Mouse (Mus musculus): ENCODE data around the gene Oxct2b.
"Not testable (repeated sequence)": the region's sequence is repeated elsewhere in the genome, so short reads cannot be mapped to it uniquely, and the experiment has no call there.

The Oxct2b gene

GRCm38 (mm10) chr4:123114651-123115050 is 1.4 kb upstream of the Oxct2b start:
- DNase-seq, result not testable (repeated sequence)

GRCm38 (mm10) chr4:123116640-123117039 is 574 bp downstream of the Oxct2b start:
- not testable (repeated sequence) for DNase-seq

DNA sequence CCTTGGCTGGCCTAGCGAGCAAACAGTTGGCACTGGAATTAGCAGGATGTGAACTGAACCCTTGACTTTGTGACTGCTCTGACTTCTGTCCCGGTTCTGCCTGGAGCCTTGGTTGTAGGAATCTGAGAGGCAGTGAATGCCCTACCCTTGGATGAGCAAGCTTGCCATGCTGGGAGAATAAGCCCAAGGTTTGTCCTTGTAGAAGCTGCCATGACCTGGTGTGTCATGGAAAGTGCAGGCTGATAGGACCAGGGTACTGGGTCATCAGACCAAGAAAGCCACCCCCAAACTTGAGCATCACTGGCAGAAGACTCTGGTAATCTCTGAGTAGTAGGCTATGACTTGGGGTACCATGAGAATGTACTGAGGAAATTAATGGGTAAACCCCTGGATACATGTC is 5.2 kb downstream of the Oxct2b start:
- DNase-seq, result no peak

- DNase-seq, result no peak
These were observed 10.6 kb downstream of the Oxct2b start for GRCm38 (mm10) chr4:123126626-123127025.

GRCm38 (mm10) chr4:123127051-123127450 is 11.0 kb downstream of the Oxct2b start:
- no peak for DNase-seq

GRCm38 (mm10) chr4:123137551-123137950 is 21.5 kb downstream of the Oxct2b start:
- DNase-seq, result no peak

DNA sequence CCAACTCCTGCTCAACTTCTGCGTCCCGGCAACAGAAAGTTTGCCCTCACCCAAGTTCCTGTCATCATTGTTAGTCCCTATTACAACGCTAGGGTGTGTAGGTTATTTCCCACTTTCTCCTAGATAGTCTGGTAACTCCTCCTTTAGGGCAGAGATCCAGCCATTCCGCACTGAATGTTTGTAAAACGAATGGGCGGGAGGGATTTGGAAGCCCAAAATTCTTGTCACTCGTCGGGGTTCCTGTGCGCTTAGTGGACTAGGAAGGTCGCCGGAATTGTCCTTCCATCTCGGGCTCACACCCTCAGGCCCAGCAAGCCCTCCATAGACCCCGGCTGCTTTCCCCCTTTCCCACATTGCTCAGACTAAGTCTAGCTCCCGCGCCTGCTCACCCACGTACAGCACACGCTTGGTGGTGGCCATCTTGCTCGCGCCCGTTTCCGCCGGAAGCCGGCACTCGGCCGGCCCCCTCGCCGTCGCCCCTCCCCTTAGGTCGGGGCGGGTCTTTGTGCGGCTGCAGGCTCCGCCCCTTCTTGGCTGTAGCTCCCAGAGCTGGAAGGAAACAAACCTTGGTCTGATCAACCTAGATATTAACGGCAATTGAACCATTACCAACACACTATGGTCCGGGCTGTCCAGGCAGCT is 23.6 kb downstream of the Oxct2b start, which contains the start of gene Ppie:
TSS of gene Ppie (minus strand) at position 439 of the 642 bp plus-strand sequence.
- peak; percentile 83 to 87 for DNase-seq

- no peak for DNase-seq
These were observed 31.5 kb downstream of the Oxct2b start for GRCm38 (mm10) chr4:123147446-123148150.

GRCm38 (mm10) chr4:123152003-123152402 is 35.9 kb downstream of the Oxct2b start:
- no peak for DNase-seq

- no peak for DNase-seq
These were observed 36.9 kb downstream of the Oxct2b start for GRCm38 (mm10) chr4:123152976-123153375.

DNA sequence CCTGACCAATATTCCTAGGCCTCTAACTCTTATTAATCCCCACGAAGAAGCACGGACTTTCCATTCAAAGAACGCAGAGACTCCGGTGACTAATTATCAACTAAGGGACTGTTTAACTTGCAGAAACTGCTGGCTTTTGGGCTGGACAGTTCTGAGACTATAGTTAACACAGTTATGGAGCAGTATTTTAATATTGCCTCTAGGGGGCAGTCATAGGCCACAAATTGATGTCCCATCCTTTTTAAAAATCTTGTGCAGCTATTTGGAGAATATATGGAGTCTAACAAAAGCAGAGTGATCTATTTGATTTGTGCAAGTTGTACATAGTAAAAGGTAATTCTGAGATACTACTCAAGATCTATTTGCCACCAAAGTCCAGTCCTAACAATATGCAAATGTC is 38.9 kb downstream of the Oxct2b start:
- DNase-seq, result peak in 1 of 2 experiments; percentile 6

DNA sequence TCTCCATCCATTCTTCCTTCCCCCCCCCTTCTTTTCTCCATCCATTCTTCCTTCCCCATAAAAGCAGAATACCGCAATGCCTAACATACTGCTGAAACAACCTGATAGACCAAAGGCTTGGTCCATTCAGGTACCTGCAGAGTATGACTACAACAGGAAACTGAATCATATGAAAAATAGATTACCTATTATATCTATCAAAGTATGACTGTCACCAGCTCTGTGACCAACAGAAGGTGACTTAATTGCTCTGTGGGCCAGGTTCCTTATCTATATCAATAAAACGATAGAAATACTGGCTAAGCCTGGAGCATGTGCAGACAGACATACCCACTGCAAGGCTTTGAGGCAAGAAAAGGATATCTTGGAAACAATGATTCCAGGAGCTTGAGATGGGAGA is 39.4 kb downstream of the Oxct2b start:
- DNase-seq, result no peak

DNA sequence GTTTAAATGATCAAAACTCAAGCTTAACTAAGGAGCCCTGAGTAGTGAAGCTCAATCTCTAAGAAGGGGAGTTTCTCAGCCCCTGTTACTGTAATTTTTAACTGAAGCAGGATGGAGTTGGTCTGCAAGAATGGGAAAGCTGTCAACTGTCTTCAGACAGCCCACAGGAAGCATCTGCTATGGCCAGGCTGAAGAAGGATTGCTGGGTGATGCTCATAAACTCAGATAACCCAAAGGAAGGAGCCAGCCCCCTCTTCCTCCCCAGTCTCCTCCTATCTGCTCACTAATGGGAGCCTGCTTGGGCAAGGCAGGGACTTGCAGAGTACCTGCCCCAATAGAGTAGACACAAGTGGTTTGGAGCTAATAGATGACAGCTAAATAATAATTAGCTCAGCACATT is 39.8 kb downstream of the Oxct2b start:
- DNase-seq, result no peak

GRCm38 (mm10) chr4:123160571-123160970 is 44.5 kb downstream of the Oxct2b start:
- DNase-seq, result no peak

GRCm38 (mm10) chr4:123161251-123161650 is 45.2 kb downstream of the Oxct2b start:
- not testable (repeated sequence) for DNase-seq

DNA sequence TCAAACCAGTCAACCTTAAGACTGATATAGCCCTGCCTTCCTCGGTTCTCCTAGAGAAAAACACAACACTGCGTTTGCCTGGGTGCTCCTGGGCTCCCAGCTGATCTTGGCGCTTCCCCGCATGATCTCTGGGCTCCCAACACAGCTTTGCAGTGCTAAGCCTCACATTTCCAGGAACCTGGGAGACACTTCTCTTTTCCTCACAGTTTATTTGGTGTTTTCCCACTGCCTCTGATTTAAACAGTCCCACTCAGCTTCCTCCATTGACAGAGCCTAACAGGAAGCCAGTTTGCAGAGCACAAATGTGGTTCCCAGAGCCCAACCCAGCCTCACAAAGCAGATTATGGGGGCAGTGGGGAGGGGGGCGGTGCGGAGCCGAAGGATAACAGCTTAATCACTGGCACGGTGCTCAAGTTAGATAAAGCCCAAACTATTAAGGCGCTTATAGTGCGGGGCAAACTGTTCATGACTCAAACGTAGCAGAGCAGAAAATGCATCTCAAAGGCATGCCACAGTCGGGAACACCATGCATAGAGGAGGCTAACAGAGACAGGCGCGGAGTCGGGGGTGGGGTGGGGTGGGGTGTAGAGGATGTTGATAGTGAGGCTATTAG is 46.3 kb downstream of the Oxct2b start:
- DNase-seq, result no peak

DNA sequence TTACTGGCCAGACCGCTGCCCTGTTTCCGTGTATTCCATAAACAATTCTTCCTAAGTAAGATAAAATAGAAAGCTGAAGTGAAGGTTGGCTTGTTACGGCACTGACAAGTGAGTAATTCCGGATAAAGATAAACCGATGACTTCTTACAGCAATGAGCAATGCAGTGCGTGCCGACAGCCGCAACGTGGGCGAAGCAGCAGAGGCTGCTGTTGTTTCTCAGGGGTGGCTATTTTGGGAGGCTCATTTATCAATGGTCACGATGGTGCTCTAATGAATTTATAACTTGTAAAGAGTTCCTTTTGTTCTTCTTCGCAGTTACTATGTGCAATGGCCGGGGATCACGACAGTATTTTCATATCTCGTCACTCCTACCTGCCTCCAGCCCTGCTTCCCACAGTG is 48.1 kb downstream of the Oxct2b start:
- no peak for DNase-seq
